Mouse (Mus musculus) olfactory bulb, adult 2 months (tissue): Measurements from ENCODE around the gene Hibadh.

Experiments used
- CTCF ChIP-seq: fragments of 200-500 bp; IDR thresholded peaks from 2 replicates; pipeline ENCODE4 v1.5.1; 2012; ENCODE audit warnings: low read depth, mild to moderate bottlenecking, low read length, moderate library complexity; ENCODE audit not compliant: insufficient read depth
- POLR2A ChIP-seq: fragments of 200-500 bp; IDR thresholded peaks from 2 replicates; pipeline ENCODE4 v1.6.1; 2012; ENCODE audit warnings: mild to moderate bottlenecking, low read depth, low read length, moderate library complexity; ENCODE audit not compliant: insufficient read depth

DNA sequence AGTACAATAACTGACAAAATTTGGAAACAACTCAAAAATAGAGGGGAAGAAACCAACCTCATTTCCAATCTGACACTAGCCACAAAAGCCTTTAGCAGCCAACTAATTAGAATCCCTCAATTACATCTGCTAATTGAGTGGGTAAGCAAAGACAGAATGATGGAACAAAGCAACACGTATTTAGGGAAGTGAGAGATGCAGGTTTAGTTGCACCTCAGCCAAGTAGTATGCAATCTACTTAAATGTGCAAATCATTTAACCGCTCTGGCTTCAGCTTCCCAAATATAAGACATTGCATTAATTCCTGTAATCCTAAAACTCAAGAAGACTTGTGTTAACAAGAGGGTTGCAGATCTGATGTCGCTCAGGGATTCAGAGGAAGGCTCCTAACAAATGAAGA lies 16.4 kb downstream of the Hibadh start:
- no peak for TF ChIP-seq CTCF
- no peak for TF ChIP-seq POLR2A
